Comparison of ENCODE assay signal across 8 mouse cellular contexts in genomic region chr2:174438737-174439449, GRCm38 (mm10). TPM values are rescaled to one million over a fixed set of nuclear protein-coding genes. Genes with fewer than 3 reads are reported as not detected.
DNase-seq lines count a peak whose midpoint lies in the region; ATAC-seq and TF ChIP-seq lines count a peak whose summit lies in the region.

Gene Ctsz, minus strand, starts transcription at chr2:174439039.

- no peak within 1 kb of the TSS for H3K27ac ChIP-seq in forebrain, embryonic 11.5 days (ENCODE audit: low read depth, low read length)
- H3K27ac ChIP-seq in heart, postnatal 0 days (ENCODE audit: low read depth) = peak within 1 kb of the TSS; percentile 18
- H3K27ac ChIP-seq in liver, embryonic 16.5 days (ENCODE audit: low read length) = peak within 1 kb of the TSS; percentile 70
- H3K27ac ChIP-seq in neural tube, embryonic 11.5 days (ENCODE audit: low read depth, low read length) = no peak within 1 kb of the TSS
- no peak within 1 kb of the TSS for H3K27ac ChIP-seq in testis, adult 2 months (ENCODE audit: control insufficient read depth, insufficient read depth, low read depth, low read length)

- under 1% methylated on average over 38 of the region's 38 CpGs for WGBS in forebrain, embryonic 11.5 days
- whole genome bisulfite sequencing in heart, postnatal 0 days = 2% methylated on average over 38 of the region's 38 CpGs
- WGBS in liver, embryonic 16.5 days (ENCODE audit: insufficient replicate concordance) = under 1% methylated on average over 37 of the region's 38 CpGs
- WGBS in neural tube, embryonic 11.5 days = 2% methylated on average over 38 of the region's 38 CpGs

- peak within 1 kb of the TSS; percentile 50 for H3K4me3 ChIP-seq in forebrain, embryonic 11.5 days (ENCODE audit: low read depth, low read length)
- H3K4me3 ChIP-seq in heart, postnatal 0 days (ENCODE audit: low read depth, low read length) = peak within 1 kb of the TSS; percentile 65
- H3K4me3 ChIP-seq in liver, embryonic 16.5 days (ENCODE audit: low read depth, low read length) = peak within 1 kb of the TSS; percentile 70
- peak within 1 kb of the TSS; percentile 50 for H3K4me3 ChIP-seq in neural tube, embryonic 11.5 days (ENCODE audit: low read depth, low read length)
- H3K4me3 ChIP-seq in testis, adult 2 months (ENCODE audit: control insufficient read depth, low read depth, low read length) = peak within 1 kb of the TSS; percentile 75

- no peaks in the 10 kb centered on the region for H3K9me3 ChIP-seq in forebrain, embryonic 11.5 days (ENCODE audit: control insufficient read depth, low read length)
- no peaks in the 10 kb centered on the region for H3K9me3 ChIP-seq in heart, postnatal 0 days (replicated peaks; ENCODE audit: control insufficient read depth, low read length)
- no peaks in the 10 kb centered on the region for H3K9me3 ChIP-seq in liver, embryonic 16.5 days (replicated peaks; ENCODE audit: control insufficient read depth, low read length)
- no peaks in the 10 kb centered on the region for H3K9me3 ChIP-seq in neural tube, embryonic 11.5 days (ENCODE audit: control insufficient read depth, low read length)

- H3K27me3 ChIP-seq in forebrain, embryonic 11.5 days (ENCODE audit: control insufficient read depth, insufficient read depth, low read length) = no peaks in the 10 kb centered on the region
- no peaks in the 10 kb centered on the region for H3K27me3 ChIP-seq in heart, postnatal 0 days (ENCODE audit: control insufficient read depth, insufficient read depth, low read length)
- no peaks in the 10 kb centered on the region for H3K27me3 ChIP-seq in liver, embryonic 16.5 days (ENCODE audit: control insufficient read depth, insufficient read depth, low read depth, low read length)
- no peaks in the 10 kb centered on the region for H3K27me3 ChIP-seq in neural tube, embryonic 11.5 days (ENCODE audit: control insufficient read depth, insufficient read depth, low read length)
- no peaks in the 10 kb centered on the region for H3K27me3 ChIP-seq in testis, adult 2 months (ENCODE audit: control insufficient read depth, insufficient read depth, low read length)

- TF ChIP-seq POLR2A in testis, adult 2 months (IDR thresholded peaks at IDR 0.05; ENCODE audit: control insufficient read depth, low read depth, low read length) = no peak

- peak; percentile 83 for ATAC-seq in forebrain, embryonic 11.5 days (replicated peaks; ENCODE audit: low FRiP score)
- ATAC-seq in heart, postnatal 0 days (ENCODE audit: insufficient read depth, low read depth) = peak; percentile 69
- peak; percentile 87 for ATAC-seq in liver, embryonic 16.5 days (ENCODE audit: low read depth)
- peak; percentile 76 for ATAC-seq in neural tube, embryonic 11.5 days (ENCODE audit: insufficient read depth, low FRiP score, low TSS enrichment)

- TF ChIP-seq EP300 in heart, postnatal 0 days (IDR thresholded peaks at IDR 0.05; ENCODE audit: low read depth) = no peak

- H3K4me2 ChIP-seq in forebrain, embryonic 11.5 days (ENCODE audit: low read depth, low read length, severe bottlenecking) = peak within 1 kb of the TSS; percentile 74
- H3K4me2 ChIP-seq in heart, postnatal 0 days (ENCODE audit: low read depth, low read length) = peak within 1 kb of the TSS; percentile 79
- H3K4me2 ChIP-seq in liver, embryonic 16.5 days (ENCODE audit: low read depth, low read length) = peak within 1 kb of the TSS; percentile 92
- peak within 1 kb of the TSS; percentile 66 for H3K4me2 ChIP-seq in neural tube, embryonic 11.5 days (ENCODE audit: low read depth)

- peak within 1 kb of the TSS; percentile 69 for H3K9ac ChIP-seq in forebrain, embryonic 11.5 days (ENCODE audit: low read length)
- peak within 1 kb of the TSS; percentile 66 for H3K9ac ChIP-seq in heart, postnatal 0 days (replicated peaks; ENCODE audit: low read depth, low read length)
- peak within 1 kb of the TSS; percentile 76 for H3K9ac ChIP-seq in liver, embryonic 16.5 days (ENCODE audit: low read depth, low read length)
- peak within 1 kb of the TSS; percentile 71 for H3K9ac ChIP-seq in neural tube, embryonic 11.5 days (ENCODE audit: low read length)

- H3K36me3 ChIP-seq in forebrain, embryonic 11.5 days (ENCODE audit: control insufficient read depth, insufficient read depth, low read length) = no peaks in the 10 kb centered on the region
- H3K36me3 ChIP-seq in heart, postnatal 0 days (replicated peaks; ENCODE audit: control insufficient read depth, insufficient read depth, low read length) = 0 out of 2 replicates have a peak, but pooled peaks cover 3% of the 10 kb centered on the region
- H3K36me3 ChIP-seq in liver, embryonic 16.5 days (ENCODE audit: control insufficient read depth, insufficient read depth) = no peaks in the 10 kb centered on the region
- no peaks in the 10 kb centered on the region for H3K36me3 ChIP-seq in neural tube, embryonic 11.5 days (ENCODE audit: control insufficient read depth, insufficient read depth, low read length)
- no peaks in the 10 kb centered on the region for H3K36me3 ChIP-seq in testis, adult 2 months (ENCODE audit: control insufficient read depth, insufficient read depth, low read length)

- TF ChIP-seq CTCF in heart, postnatal 0 days (IDR thresholded peaks at IDR 0.05; ENCODE audit: low read depth) = no peak; the same call in 1 of the 2 replicates
- TF ChIP-seq CTCF in testis, adult 2 months (IDR thresholded peaks at IDR 0.05; ENCODE audit: control insufficient read depth, insufficient read depth, insufficient replicate concordance, low read depth, low read length) = no peak

- H3K4me1 ChIP-seq in forebrain, embryonic 11.5 days (replicated peaks; ENCODE audit: control insufficient read depth, insufficient read depth, low read length) = peaks cover 7% of the 10 kb centered on the region
- H3K4me1 ChIP-seq in heart, postnatal 0 days (ENCODE audit: control insufficient read depth, insufficient read depth) = peaks cover 25% of the 10 kb centered on the region
- peaks cover 33% of the 10 kb centered on the region for H3K4me1 ChIP-seq in liver, embryonic 16.5 days (ENCODE audit: control insufficient read depth, low read depth, low read length)
- peaks cover 7% of the 10 kb centered on the region; the same call in 1 of the 2 replicates for H3K4me1 ChIP-seq in neural tube, embryonic 11.5 days (ENCODE audit: control insufficient read depth, insufficient read depth, low read length)
- peaks cover 9% of the 10 kb centered on the region for H3K4me1 ChIP-seq in testis, adult 2 months (ENCODE audit: control insufficient read depth, insufficient read depth, low read length)

- DNase-seq in CD8-positive naive resting alpha-beta T cell, adult 2 months (ENCODE audit: low read depth in 2 of 2, low spot score in 2 of 2) = peak; percentile 22 to 38
- peak; percentile 65 for DNase-seq in c-Kit-negative CD71-positive TER-119-positive erythroid progenitor cells, embryonic 14.5 days (ENCODE audit: low read depth, low spot score)
- DNase-seq in forebrain, embryonic 11.5 days (ENCODE audit: low spot score) = peak; percentile 80
- peak; percentile 41 for DNase-seq in heart, postnatal 0 days (ENCODE audit: low spot score)
- DNase-seq in kidney, postnatal 36 days = peak; percentile 83 to 92
- peak; percentile 72 for DNase-seq in neural tube, embryonic 11.5 days (ENCODE audit: low spot score)

RNA-seq across cellular contexts. Expression of gene Ctsz, which starts in this region (rescaled TPM):
- polyA plus RNA-seq in forebrain, embryonic 11.5 days (2014; fragmentation: Nextera tagmentation; extraction: Ambion mirVana) = 78.7 and 92.9 TPM in 2 replicates
- total RNA-seq in heart, postnatal 0 days (2014; rRNA removed; ENCODE audit: low replicate concordance) = 72.8 and 75.9 TPM in 2 replicates
- 61.7 and 64.3 TPM in 2 replicates for polyA plus RNA-seq in heart, postnatal 0 days (2015; fragmentation: Nextera tagmentation; extraction: Ambion mirVana)
- polyA plus RNA-seq in liver, embryonic 16.5 days (2015; fragmentation: Nextera tagmentation; extraction: Ambion mirVana) = 125 and 128 TPM in 2 replicates
- 97.5 and 103 TPM in 2 replicates for polyA plus RNA-seq in neural tube, embryonic 11.5 days (2014; fragmentation: Nextera tagmentation; extraction: Ambion mirVana)
- polyA plus RNA-seq in testis, adult 2 months (2012; rRNA removed) = 9.3 and 10.2 TPM in 2 replicates

Comparison
In these comparisons a context has a peak if more than half of its experiments do, and no peak if none do; other contexts are left out.
1. DNase-seq: peak in every context shown above with its lines; median percentile 88 in kidney, postnatal 36 days; 80 in forebrain, embryonic 11.5 days; 72 in neural tube, embryonic 11.5 days; 65 in c-Kit-negative CD71-positive TER-119-positive erythroid progenitor cells, embryonic 14.5 days; 41 in heart, postnatal 0 days; 30 in CD8-positive naive resting alpha-beta T cell, adult 2 months.
2. H3K27ac ChIP-seq: peak in heart, postnatal 0 days (single experiment) and liver, embryonic 16.5 days (single experiment); none in forebrain, embryonic 11.5 days (single experiment), neural tube, embryonic 11.5 days (single experiment) and testis, adult 2 months (single experiment).
3. Peak in every context shown above with its lines, with median percentiles within 50 percentile points of each other: ATAC-seq, H3K4me2 ChIP-seq, H3K4me3 ChIP-seq and H3K9ac ChIP-seq.